ENCODE assay signal across 9 mouse cellular contexts in the genomic region with DNA sequence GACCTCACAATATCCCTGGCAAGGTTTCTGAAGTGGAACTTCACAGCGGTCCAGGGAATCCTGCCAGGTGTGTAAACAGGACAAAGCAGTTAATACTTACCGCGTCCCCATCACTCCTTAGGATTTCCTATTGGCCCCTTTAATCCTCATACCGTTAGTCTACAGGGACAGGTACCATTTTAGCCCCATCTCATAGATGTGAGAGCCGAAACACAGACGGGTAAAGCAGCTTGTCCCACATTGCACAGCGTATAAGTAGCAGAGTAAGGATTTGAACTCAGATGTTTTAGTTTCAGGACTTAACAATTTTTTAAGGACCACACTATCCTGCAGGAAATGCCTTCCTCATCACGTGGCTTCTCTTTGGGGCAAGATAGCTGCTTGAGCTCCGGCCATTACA. TPM values are rescaled to one million over a fixed set of nuclear protein-coding genes. Genes with fewer than 3 reads are reported as not detected.
DNase-seq lines count a peak whose midpoint lies in the region; ATAC-seq and TF ChIP-seq lines count a peak whose summit lies in the region.
"Had no signal": no experiment of that assay in that cellular context is flagged by ENCODE, and none has a peak within 500 bp of the region (broad histone marks: within the 10 kb centered on the region; RNA-seq: fewer than 3 reads in every experiment).

No protein-coding gene starts in this region.

- H3K4me3 ChIP-seq in hindbrain, embryonic 10.5 days: no peak overlapping the region; the same call in 1 of the 2 replicates
- H3K4me3 ChIP-seq in hindbrain, embryonic 11.5 days (ENCODE audit: low read depth, low read length): no peak overlapping the region
- no peak overlapping the region for H3K4me3 ChIP-seq in neural tube, embryonic 12.5 days
- H3K4me3 ChIP-seq in intestine, embryonic 16.5 days (ENCODE audit: low read length): no peak overlapping the region
- H3K4me3 ChIP-seq in stomach, postnatal 0 days (ENCODE audit: low read depth, low read length): no peak overlapping the region

- 86% methylated on average over 9 of the region's 9 CpGs for WGBS in hindbrain, embryonic 10.5 days
- WGBS in hindbrain, embryonic 11.5 days: 80% methylated on average over 9 of the region's 9 CpGs
- WGBS in neural tube, embryonic 12.5 days: 84% methylated on average over 9 of the region's 9 CpGs
- 66% methylated on average over 9 of the region's 9 CpGs for WGBS in intestine, embryonic 16.5 days
- 48% methylated on average over 9 of the region's 9 CpGs for whole genome bisulfite sequencing in stomach, postnatal 0 days

- TF ChIP-seq EP300 in stomach, postnatal 0 days (optimal IDR thresholded peaks at IDR 0.05): no peak

- no peak overlapping the region for H3K4me2 ChIP-seq in hindbrain, embryonic 11.5 days (replicated peaks; ENCODE audit: low read depth, low read length)
- H3K4me2 ChIP-seq in neural tube, embryonic 12.5 days (replicated peaks): peak overlapping the region; percentile 47; the same call in 1 of the 2 replicates
- peak overlapping the region; percentile 53 for H3K4me2 ChIP-seq in intestine, embryonic 16.5 days (ENCODE audit: low read depth, low read length)
- H3K4me2 ChIP-seq in stomach, postnatal 0 days (replicated peaks; ENCODE audit: low read depth): peak overlapping the region; percentile 43

- no peaks in the 10 kb centered on the region for H3K9me3 ChIP-seq in hindbrain, embryonic 10.5 days
- no peaks in the 10 kb centered on the region for H3K9me3 ChIP-seq in hindbrain, embryonic 11.5 days (ENCODE audit: control insufficient read depth, low read length)
- no peaks in the 10 kb centered on the region for H3K9me3 ChIP-seq in neural tube, embryonic 12.5 days
- H3K9me3 ChIP-seq in intestine, embryonic 16.5 days (ENCODE audit: control insufficient read depth, low read length): no peaks in the 10 kb centered on the region
- no peaks in the 10 kb centered on the region for H3K9me3 ChIP-seq in stomach, postnatal 0 days (ENCODE audit: control insufficient read depth, low read length)
- H3K9me3 ChIP-seq: neural tube, embryonic 13.5 days had no signal

- no peaks in the 10 kb centered on the region for H3K36me3 ChIP-seq in hindbrain, embryonic 10.5 days
- no peaks in the 10 kb centered on the region for H3K36me3 ChIP-seq in hindbrain, embryonic 11.5 days (ENCODE audit: control insufficient read depth, insufficient read depth, low read length)
- H3K36me3 ChIP-seq in neural tube, embryonic 12.5 days: no peaks in the 10 kb centered on the region
- no peaks in the 10 kb centered on the region for H3K36me3 ChIP-seq in intestine, embryonic 16.5 days (ENCODE audit: control insufficient read depth, insufficient read depth, low read length)
- no peaks in the 10 kb centered on the region for H3K36me3 ChIP-seq in stomach, postnatal 0 days (ENCODE audit: control insufficient read depth, insufficient read depth, low read length)
- H3K36me3 ChIP-seq: neural tube, embryonic 13.5 days had no signal

- H3K27me3 ChIP-seq in hindbrain, embryonic 10.5 days (ENCODE audit: insufficient read depth, poor library complexity, severe bottlenecking): no peaks in the 10 kb centered on the region
- no peaks in the 10 kb centered on the region for H3K27me3 ChIP-seq in hindbrain, embryonic 11.5 days (ENCODE audit: control insufficient read depth, insufficient read depth, low read length)
- no peaks in the 10 kb centered on the region for H3K27me3 ChIP-seq in neural tube, embryonic 12.5 days (replicated peaks)
- H3K27me3 ChIP-seq in intestine, embryonic 16.5 days (replicated peaks; ENCODE audit: control insufficient read depth, insufficient read depth, low read length): no peaks in the 10 kb centered on the region
- H3K27me3 ChIP-seq in stomach, postnatal 0 days (ENCODE audit: control insufficient read depth, insufficient read depth, low read length): no peaks in the 10 kb centered on the region

- peak overlapping the region; percentile 87; the same call in 1 of the 2 replicates for H3K27ac ChIP-seq in hindbrain, embryonic 10.5 days
- no peak overlapping the region for H3K27ac ChIP-seq in hindbrain, embryonic 11.5 days (ENCODE audit: low read depth, low read length)
- H3K27ac ChIP-seq in neural tube, embryonic 12.5 days: no peak overlapping the region
- H3K27ac ChIP-seq in intestine, embryonic 16.5 days (ENCODE audit: low read length): no peak overlapping the region
- H3K27ac ChIP-seq in stomach, postnatal 0 days (replicated peaks): no peak overlapping the region
- H3K27ac ChIP-seq: neural tube, embryonic 13.5 days had no signal

- H3K4me1 ChIP-seq in hindbrain, embryonic 10.5 days (replicated peaks): peaks cover 44% of the 10 kb centered on the region
- no peaks in the 10 kb centered on the region for H3K4me1 ChIP-seq in hindbrain, embryonic 11.5 days (replicated peaks; ENCODE audit: control insufficient read depth, insufficient read depth, low read length)
- H3K4me1 ChIP-seq in neural tube, embryonic 12.5 days: peaks cover 29% of the 10 kb centered on the region
- peaks cover 11% of the 10 kb centered on the region for H3K4me1 ChIP-seq in intestine, embryonic 16.5 days (ENCODE audit: control insufficient read depth, insufficient read depth, low read length)
- no peaks in the 10 kb centered on the region for H3K4me1 ChIP-seq in stomach, postnatal 0 days (replicated peaks; ENCODE audit: control insufficient read depth, insufficient read depth)

- DNase-seq in hindbrain, embryonic 10.5 days (ENCODE audit: low spot score): no peak
- no peak for DNase-seq in hindbrain, embryonic 11.5 days (ENCODE audit: low spot score)
- DNase-seq in neural tube, embryonic 10.5 days (ENCODE audit: extremely low spot score, low spot score): no peak
- DNase-seq in stomach, postnatal 0 days (ENCODE audit: low spot score): no peak
- DNase-seq in adrenal gland, postnatal 10 days: no peak
- no peak for DNase-seq in left cerebral cortex, postnatal 4 days

- ATAC-seq in hindbrain, embryonic 11.5 days (ENCODE audit: low FRiP score): no peak
- ATAC-seq in neural tube, embryonic 12.5 days (ENCODE audit: low FRiP score, low read depth): no peak
- ATAC-seq in intestine, embryonic 16.5 days: 0 out of 2 replicates have a peak, but pooled peaks have one; percentile 1
- no peak for ATAC-seq in stomach, postnatal 0 days (ENCODE audit: low FRiP score, low TSS enrichment)

- intact Hi-C loops in left cerebral cortex, postnatal 4 days (cut with DNase I): no loop called here

- TF ChIP-seq CTCF in stomach, postnatal 0 days (IDR thresholded peaks at IDR 0.05; ENCODE audit: low read depth): no peak

- no peak overlapping the region for H3K9ac ChIP-seq in hindbrain, embryonic 11.5 days (ENCODE audit: low read depth, low read length)
- H3K9ac ChIP-seq in neural tube, embryonic 12.5 days: no peak overlapping the region
- peak overlapping the region; percentile 54; the same call in 1 of the 2 replicates for H3K9ac ChIP-seq in intestine, embryonic 16.5 days (ENCODE audit: low read depth, low read length)
- H3K9ac ChIP-seq in stomach, postnatal 0 days (ENCODE audit: low read length): no peak overlapping the region

RNA-seq across cellular contexts. Expression of a gene that starts 5.5 kb away (rescaled TPM):
- polyA plus RNA-seq in hindbrain, embryonic 10.5 days (2016; fragmentation: Nextera tagmentation; extraction: Ambion mirVana): 15.7 and 16.8 TPM in 2 replicates
- 16.8 and 19.2 TPM in 2 replicates for polyA plus RNA-seq in hindbrain, embryonic 11.5 days (2014; fragmentation: Nextera tagmentation; extraction: Ambion mirVana)
- polyA plus RNA-seq in neural tube, embryonic 12.5 days (2016; fragmentation: Nextera tagmentation; extraction: Ambion mirVana): 15.0 and 19.6 TPM in 2 replicates
- 88.2 and 89.1 TPM in 2 replicates for polyA plus RNA-seq in intestine, embryonic 16.5 days (2015; fragmentation: Nextera tagmentation; extraction: Ambion mirVana)
- polyA plus RNA-seq in stomach, postnatal 0 days (2015; fragmentation: Nextera tagmentation; extraction: Ambion mirVana): 39.2 and 45.8 TPM in 2 replicates
- total RNA-seq in adrenal gland, postnatal 10 days (2021): 10 to 100 TPM; 39.1 to 45.7 TPM
- total RNA-seq in left cerebral cortex, postnatal 4 days (2021): 10 to 100 TPM; 41.5 to 52.5 TPM

RNA-seq across cellular contexts. Expression of a gene that starts 29.2 kb away (rescaled TPM):
- 293 and 296 TPM in 2 replicates for polyA plus RNA-seq in hindbrain, embryonic 10.5 days (2016; fragmentation: Nextera tagmentation; extraction: Ambion mirVana)
- polyA plus RNA-seq in hindbrain, embryonic 11.5 days (2014; fragmentation: Nextera tagmentation; extraction: Ambion mirVana): 312 and 318 TPM in 2 replicates
- 258 and 269 TPM in 2 replicates for polyA plus RNA-seq in neural tube, embryonic 12.5 days (2016; fragmentation: Nextera tagmentation; extraction: Ambion mirVana)
- 410 and 422 TPM in 2 replicates for polyA plus RNA-seq in intestine, embryonic 16.5 days (2015; fragmentation: Nextera tagmentation; extraction: Ambion mirVana)
- polyA plus RNA-seq in stomach, postnatal 0 days (2015; fragmentation: Nextera tagmentation; extraction: Ambion mirVana): 276 and 279 TPM in 2 replicates
- 100 to 1,000 TPM; 276 to 322 TPM for total RNA-seq in adrenal gland, postnatal 10 days (2021)
- total RNA-seq in left cerebral cortex, postnatal 4 days (2021): 100 to 1,000 TPM; 182 to 185 TPM
